Mouse (Mus musculus) heart, postnatal 0 days (tissue): ENCODE data around the gene Dnajb1.

ENCODE experiments used
- CTCF ChIP-seq: IDR thresholded peaks from 2 replicates; pipeline ENCODE4 v1.5.1; 2016; ENCODE audit warnings: antibody characterized with exemption, control low read depth, low read depth
- EP300 ChIP-seq: IDR thresholded peaks from 2 replicates; pipeline ENCODE4 v1.6.1; 2016; ENCODE audit warnings: antibody characterized with exemption, low read depth

DNA sequence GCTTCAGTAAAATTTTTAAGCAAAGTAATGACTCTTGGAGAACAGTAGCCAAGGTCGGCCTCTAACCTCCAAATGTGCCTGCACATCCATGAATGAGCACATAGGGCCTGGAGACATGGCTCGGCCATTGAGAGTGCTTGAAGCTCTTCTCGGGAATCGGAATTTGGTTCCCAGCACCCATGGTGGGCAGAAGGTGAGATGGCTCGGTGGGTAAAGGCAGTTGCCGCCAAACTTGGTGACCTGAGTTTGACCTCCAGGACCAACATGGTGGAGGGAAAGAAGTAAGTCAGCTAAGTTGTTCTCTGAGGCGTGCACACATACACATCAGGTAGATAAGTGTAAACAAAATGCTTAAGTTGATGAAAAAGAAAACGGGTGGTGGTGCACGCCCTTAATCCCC lies 48.0 kb downstream of the Dnajb1 start:
- TF ChIP-seq CTCF, result no peak
- TF ChIP-seq EP300, result no peak
